Mouse (Mus musculus) mouse embryonic stem cell (cell line): ENCODE measurements at regions not wholly inside any gene's neighbourhood (a gene's known extent, or its start where the extent isn't known, plus 50 kb on each side); places are given as distances from the start of the nearest gene placed in this dataset.

Experiments
- in situ Hi-C, 2 experiments: fragments of 300-500 bp; cut with MboI; formaldehyde crosslinking; loops; 1 replicate in 1 of 2; 3 replicates in 1 of 2; pipeline ENCODE4 v1.14.3; 2019 to 2020; ENCODE audit warnings: low sequenced_read_pairs in 2 of 2, low pct_unique_long_range_greater_than_20kb in 1 of 2, mixed read lengths in 1 of 2; ENCODE audit not compliant: unreplicated experiment in 1 of 2

DNA sequence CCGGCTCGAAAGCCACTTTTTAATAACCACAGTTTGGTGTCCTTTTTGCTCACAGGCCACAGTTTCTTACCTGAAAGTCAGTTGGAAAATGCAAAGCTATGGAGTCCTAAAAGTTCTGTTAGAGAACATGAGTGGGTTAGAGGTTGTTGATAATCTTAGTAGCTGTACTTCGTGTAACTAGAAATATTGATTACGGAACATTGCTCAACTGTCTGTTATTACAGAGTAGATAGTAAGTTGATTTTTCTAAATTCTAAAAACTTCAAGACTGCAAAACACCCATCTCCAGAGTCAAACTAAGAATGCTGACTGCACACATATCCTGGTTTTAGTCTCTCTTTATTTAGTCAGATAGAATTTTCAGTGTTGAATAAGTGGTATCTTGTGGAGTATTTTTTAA lies 111.0 kb downstream of the Slc38a4 start:
- in situ Hi-C loops: loop anchor here in 1 of 2 experiments (10.0 kb wide), 1 partner anchor 420 kb away; no protein-coding TSS in a partner anchor

DNA sequence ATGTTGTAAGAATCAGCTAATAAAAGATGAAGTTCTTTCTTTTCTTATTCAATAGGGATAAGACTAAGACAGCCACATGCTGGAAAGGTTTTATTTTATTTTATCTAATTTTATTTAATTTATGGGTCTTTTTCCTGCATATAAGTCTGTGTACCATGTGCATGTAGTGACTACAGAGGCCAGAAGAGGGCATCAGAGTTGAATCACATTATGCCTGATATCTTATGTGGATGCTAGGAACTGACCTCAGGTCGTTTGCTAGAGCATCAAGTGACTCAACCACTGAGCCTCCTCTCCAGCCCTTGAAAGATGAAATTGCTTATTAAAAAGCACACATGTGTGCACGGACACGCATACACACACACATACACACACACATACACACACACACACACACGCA lies 113.1 kb downstream of the Slc38a4 start:
- in situ Hi-C loops: loop anchor here in 1 of 2 experiments (10.0 kb wide), 1 partner anchor 418 kb away; no protein-coding TSS in a partner anchor

DNA sequence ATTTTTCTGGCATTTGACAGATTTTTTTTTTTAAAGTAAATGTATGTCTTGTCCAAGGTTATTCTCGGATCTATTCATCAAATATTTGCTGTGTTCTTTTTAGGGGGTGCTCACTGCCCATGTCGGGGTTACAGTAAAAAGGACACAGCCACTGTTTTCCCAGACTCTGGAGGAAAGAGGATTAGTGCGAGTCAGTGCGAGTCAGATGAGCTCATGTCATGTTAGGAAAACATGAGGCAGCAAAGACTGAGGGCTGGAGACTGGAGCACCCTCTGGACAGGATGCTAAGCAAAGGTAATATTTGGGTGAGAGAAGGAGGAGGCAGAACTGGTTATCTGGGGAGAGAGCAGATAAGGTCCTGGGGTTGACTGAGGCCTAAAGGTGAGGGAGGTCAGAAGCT lies 117.3 kb downstream of the Slc38a4 start:
- in situ Hi-C loops: no loop called here

DNA sequence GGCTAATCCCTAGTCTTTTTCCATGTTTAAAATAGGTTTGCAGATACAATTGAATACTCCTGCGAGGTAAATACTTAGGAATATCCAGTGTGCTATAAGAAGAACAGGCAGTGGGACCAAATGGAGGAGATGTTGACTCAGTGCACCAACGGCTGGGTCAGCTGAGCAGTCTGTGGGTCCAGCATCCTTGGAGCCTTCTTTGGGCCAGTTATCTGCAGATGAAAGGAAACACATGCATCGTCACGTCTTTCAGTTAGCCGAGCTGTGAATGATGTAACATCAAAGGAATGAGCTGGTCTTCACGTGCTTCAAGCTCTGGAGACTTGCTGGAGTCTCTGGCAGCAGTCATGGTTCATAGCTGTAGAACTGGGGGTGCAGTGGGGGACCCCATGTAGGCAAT lies 118.1 kb downstream of the Slc38a4 start:
- in situ Hi-C loops: no loop called here

DNA sequence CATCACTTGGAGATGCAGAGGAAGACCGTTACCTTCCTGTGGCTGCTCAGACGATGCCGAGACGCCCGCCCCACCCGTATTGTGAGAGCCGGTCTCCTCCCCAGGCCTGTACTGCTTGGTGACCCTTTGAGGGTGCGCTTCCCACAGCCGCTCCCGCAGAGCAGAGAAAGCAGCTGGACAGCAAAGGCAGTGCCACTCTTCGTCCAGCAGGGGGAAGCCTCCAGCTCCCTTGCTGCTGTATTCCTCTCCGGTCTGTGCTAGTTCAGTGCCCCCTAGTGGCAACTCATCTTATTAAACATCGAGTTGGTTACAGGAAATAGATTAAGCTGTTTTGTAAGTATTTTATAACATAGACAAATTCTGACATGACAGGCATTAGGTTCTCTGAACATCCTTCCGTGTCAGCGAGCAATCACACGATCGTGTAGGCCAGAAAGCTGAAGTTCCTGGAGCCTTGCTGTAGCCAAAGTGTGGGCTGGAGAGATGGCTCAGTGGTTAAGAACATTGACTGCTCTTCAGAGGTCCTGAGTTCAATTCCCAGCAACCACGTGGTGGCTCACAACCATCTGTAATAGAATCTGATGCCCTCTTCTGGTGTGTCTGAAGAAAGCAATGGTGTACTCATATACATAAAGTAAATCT lies 118.9 kb downstream of the Slc38a4 start:
- in situ Hi-C loops: no loop called here

DNA sequence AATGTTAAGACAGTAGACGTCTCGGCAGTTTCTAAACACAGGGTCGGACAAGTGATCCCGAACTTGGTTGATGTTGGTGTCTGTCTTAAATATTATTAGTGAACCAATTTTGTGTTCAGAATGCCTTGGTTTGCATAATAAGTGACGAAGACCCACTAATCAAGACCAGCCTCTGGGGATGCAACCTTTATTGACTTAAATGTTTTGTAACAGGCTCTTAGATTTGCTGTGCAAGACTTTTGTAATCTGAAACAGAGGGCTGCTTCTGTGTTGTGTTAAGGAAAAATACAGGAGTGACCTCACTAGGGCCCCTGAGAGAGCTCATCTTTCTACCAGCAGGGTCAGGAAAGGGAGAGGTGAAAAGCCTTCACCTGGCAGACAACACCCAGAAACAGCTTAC lies 119.5 kb downstream of the Slc38a4 start:
- in situ Hi-C loops: no loop called here

DNA sequence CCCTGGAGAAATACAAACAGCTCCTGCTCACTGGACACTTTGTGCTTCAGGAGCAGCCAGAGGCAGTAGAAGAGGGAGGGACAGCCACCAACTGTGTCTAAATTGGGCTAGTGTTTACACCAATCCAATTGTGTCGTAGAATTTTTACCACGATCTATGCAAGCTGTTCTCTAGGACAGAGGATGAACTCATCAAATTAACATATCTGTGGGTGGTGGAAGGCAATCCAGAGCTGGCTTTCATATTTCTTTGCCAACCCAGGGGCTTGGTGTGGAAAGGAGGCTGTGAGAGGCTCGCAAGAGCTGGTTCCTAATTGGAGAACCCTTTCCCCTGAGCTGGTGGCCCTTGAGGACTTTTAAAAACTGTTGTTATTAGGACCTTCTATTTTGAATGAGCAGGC lies 122.3 kb downstream of the Slc38a4 start:
- in situ Hi-C loops: no loop called here

DNA sequence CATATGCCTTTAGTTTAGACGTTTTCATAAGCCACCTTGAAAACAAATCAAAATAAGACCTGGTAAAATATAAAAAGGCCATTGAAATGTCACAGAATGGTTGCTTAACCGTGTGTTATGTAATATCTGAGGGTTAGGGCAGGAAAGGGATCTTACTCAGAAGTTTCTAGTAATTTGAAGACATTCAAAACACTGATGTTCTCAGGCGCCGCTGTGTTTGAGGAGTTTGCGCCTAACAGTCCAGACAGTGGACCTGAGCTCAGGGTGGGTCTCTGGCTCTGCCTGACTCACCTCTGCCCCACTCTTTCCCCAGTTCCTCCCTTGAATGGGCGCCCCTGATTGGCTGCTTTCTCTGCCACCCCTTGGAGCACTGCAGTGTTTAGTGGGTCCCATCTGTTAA lies 125.2 kb downstream of the Slc38a4 start:
- in situ Hi-C loops: no loop called here

DNA sequence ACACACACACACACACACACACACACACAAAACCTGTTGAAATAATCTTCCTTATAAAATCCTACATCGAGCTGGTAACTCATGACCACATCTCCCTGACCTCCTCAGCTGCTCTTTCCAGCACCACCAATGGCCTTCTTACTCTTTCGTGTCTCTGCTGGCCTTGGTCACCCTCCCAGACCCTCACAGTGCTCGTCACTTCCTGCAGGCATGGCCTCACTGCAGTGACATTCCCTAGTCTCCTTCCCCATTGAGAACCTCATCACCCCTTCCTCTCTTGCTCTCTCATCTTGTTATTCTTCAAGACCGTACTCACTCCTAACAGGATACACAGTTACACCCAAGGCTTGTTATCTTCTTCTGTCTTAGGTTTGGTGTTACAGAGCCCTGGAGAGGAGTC lies 126.0 kb downstream of the Slc38a4 start:
- in situ Hi-C loops: no loop called here

DNA sequence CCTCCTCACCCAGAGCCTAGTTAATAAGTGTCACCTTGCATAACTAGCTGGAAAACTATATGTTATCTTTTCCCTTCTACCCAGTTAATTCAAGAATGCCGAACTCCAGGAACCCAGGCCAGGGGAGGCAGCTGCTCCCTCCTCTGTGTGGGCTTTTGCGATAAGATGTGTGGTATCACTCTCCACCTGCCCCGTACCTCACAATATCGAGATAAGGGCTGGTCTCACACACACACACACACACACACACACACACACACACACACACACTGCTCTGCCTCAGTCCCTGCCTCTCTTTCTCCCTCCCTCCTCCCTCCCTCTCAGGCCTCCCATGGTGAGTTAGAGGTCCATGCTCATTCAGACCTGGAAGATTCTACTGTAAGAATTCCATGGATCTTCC lies 127.1 kb downstream of the Slc38a4 start:
- in situ Hi-C loops: no loop called here

DNA sequence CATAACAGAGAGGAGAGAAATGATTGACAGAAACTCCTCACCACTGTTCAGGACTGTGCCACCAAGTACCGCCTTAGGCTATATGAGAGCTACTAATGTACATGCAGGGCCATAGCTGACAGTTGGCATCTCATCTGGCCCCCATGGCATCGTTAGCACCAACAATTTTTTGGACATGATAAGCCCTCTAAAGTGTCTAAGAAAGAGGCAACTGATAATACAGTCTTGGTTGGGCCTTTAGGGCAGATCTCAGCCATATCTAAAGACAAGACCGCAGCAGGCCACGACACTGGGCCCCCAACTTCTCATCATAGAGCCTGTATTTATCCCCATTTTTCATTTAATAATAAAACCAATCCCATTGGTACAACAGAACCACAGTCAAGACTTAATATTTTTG lies 128.1 kb downstream of the Slc38a4 start:
- in situ Hi-C loops: no loop called here

DNA sequence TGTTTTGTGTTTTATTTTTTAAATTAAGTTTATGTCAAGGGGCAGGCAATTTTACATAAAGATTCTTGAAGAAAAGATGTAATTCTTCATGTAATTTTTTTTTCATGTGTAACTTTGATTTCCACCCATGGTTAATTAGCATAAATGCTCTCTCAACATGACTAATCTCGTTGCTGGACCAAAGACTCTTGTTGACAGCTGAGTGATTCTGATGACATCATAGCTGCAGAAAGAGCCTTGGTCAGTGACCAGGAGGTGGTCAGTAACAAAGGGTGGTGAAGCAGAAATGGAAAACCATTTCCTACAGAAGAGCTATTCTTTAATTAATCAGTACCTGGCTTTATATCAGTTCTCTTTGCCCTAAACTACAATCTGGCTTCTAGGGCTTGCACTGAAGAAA lies 129.1 kb downstream of the Slc38a4 start:
- in situ Hi-C loops: no loop called here

DNA sequence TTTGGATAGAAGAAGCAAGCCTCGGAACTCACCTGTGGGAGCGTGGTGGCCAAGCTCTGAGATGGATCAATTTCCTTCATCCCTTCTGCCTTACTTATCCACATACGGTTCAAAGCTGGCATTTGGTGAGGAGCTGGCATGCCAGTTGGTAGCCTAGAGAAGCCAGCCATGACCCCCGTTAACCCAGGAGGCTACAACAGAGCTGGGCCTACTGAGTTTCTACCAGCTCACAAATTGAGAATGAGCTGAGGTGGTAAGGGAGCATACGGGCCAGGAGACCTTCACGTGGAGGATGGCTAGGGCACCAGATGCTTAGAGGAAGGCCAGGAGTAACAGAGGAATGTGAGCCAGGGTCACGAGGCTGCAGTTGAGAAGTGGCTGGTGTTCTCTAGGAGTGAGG lies 139.2 kb downstream of the Slc38a4 start:
- in situ Hi-C loops: loop anchor here in 1 of 2 experiments (10.0 to 25.0 kb wide), 2 partner anchors 52 to 596 kb away; no protein-coding TSS in a partner anchor

DNA sequence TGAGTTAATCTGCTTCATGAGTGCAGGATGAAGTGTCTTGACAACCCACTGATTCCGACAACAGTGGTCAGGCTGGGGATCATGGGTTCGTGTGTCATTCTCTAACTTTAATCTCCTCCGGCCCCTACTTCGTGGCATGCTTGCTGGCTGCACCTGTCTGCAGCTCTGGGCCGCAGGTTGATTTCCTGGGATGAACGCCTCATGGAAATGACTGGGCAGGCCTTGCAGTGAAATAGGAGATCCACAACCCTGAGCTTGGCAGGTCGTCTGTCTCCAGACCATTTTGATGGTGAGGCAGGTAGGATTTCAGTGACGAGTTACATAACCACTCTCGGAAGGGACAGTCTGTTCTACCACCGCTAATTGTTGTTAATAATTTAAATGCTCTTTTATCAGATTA lies 140.2 kb downstream of the Slc38a4 start:
- in situ Hi-C loops: loop anchor here in 1 of 2 experiments (10.0 to 25.0 kb wide), 2 partner anchors 51 to 597 kb away; no protein-coding TSS in a partner anchor

DNA sequence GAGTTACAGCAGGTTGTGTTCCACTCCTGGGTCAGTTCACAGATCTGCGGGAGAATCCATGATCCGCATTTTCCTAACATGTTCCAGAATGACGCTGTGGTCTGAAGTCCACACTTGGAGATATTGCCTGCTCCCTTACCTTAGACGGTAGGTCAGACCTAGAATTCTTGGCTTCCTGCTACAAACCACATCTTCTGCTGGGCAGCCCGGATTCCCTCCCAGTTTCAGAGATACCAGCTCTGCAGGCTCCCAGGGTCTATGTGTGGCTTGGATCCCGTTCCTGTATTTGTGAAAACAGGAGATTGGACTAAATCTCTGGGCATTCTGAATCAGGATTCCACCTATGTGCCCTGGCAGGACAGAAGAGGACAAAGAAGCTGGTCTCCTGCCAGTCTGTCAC lies 140.8 kb downstream of the Slc38a4 start:
- in situ Hi-C loops: loop anchor here in 1 of 2 experiments (10.0 to 25.0 kb wide), 2 partner anchors 50 to 597 kb away; no protein-coding TSS in a partner anchor

DNA sequence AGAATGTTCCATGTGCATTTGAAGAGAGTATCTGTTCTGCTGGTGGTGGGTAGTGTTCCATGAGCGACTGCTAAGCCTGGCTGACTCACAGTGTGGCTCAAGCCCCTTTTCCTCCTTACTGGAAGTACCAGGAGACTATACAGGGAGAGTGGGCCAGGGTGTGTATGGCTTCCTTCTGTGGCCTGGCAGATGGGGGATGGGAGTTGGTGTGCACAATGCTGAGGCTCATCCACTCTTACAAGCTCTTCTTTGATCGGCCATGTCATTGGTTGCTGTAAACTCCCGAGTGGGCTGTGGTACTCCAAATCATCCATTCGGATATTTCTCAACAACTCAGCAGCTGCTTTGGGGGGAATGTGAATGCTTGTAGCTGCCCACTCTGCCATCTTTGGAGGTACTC lies 150.2 kb downstream of the Slc38a4 start:
- in situ Hi-C loops: loop anchor here in 1 of 2 experiments (25.0 kb wide), 1 partner anchor 607 kb away; no protein-coding TSS in a partner anchor

DNA sequence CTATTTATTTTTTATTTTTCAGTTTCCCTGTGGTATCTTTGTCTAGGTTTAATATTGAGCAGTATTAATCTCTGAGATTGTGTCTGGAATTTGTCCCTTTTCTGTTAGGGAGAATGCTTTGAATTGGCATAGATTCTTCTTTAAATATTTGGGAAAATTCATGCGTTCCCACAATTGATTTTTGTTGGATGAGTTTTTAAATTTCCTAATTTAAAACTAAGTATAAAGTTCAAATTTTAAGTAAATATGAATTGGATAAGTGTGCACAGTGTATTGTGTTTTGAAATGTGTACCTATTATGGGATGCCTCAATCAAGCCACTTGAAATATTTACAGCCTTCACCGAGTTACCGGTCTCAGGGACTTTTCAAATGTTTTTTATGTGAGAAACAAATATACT lies 152.3 kb downstream of the Slc38a4 start:
- in situ Hi-C loops: loop anchor here in 1 of 2 experiments (25.0 kb wide), 1 partner anchor 609 kb away; no protein-coding TSS in a partner anchor

DNA sequence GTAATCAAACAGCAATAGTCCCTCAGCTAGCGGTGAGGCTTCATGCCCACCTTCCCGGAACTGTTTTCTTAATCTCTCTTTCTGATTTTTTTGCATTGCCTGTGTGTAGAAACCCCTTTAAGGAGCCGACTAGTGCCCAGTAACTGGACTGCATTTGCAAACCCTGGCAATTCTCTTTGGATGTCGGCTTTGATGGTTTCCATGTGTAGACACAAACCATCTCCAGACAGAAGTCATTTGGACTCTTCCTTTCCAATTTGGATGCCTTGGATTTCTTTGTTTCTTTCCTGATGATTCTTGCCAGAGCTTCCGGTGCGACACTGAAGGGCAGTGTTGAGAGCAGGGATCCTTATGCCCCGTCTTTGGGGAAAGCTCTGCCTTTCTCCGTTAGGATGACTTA lies 153.0 kb downstream of the Slc38a4 start:
- in situ Hi-C loops: loop anchor here in 1 of 2 experiments (25.0 kb wide), 1 partner anchor 610 kb away; no protein-coding TSS in a partner anchor

DNA sequence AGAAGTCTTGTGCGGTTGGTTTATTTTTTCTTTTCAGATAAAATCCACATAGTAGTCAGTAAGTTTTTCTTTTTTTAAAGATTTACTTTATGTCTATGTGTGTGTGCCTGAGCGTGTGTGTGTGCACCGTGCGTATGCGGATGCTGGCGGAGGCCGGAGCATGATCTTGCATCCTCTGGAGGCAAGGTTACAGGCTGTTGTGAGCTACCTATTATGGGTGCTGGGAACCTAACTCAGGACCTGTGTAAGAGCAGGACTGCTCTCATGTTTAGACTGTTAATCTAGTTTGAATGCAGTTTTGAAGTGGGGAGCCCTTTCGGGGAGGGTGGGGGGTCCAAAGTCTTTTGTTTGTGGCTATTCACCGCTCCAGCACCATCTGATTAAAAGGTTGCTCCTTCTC lies 154.1 kb downstream of the Slc38a4 start:
- in situ Hi-C loops: loop anchor here in 1 of 2 experiments (25.0 kb wide), 1 partner anchor 611 kb away; no protein-coding TSS in a partner anchor

DNA sequence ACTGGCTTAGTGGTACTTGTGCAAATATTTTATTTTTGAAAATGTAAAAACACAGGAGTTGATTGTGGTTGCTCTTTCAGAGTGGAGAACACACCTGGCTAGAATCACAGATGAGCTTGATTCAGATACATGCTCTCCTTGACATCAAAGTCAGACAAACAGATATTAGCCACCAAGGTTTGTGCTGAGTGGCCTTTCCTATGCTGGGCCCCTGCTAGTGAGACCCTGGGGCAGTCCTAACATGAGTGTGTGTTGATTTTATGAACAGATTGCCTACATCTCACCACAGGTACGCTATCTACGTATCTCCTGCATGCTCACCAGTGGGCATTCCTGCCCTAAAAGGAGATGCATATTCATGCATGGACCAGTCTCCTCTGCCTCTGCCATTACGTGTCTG lies 157.5 kb downstream of the Slc38a4 start:
- in situ Hi-C loops: no loop called here
